Mouse (Mus musculus): ENCODE data around the gene Ctnnd1. TPM values are rescaled to one million over a fixed set of nuclear protein-coding genes. Genes with fewer than 3 reads are reported as not detected.
"Not testable (repeated sequence)": the region's sequence is repeated elsewhere in the genome, so short reads cannot be mapped to it uniquely, and the experiment has no call there.

The Ctnnd1 gene
- polyA plus RNA-seq, 1 experiment from 2014 or later: 71.2 TPM

GRCm38 (mm10) chr2:84677270-84677967 lies 26.9 kb upstream of the Ctnnd1 start:
- peak; percentile 59 for ATAC-seq (replicated peaks; ENCODE audit: insufficient number of reproducible peaks, low FRiP score, low TSS enrichment)
- H3K9ac ChIP-seq (ENCODE audit: low read depth, low read length): peak overlapping the region; percentile 77
- H3K4me2 ChIP-seq: peak overlapping the region; percentile 67
- WGBS (ENCODE audit: insufficient replicate concordance): 9% methylated on average over 22 of the region's 22 CpGs
- no peaks in the 10 kb centered on the region for H3K27me3 ChIP-seq (ENCODE audit: control insufficient read depth, insufficient read depth, low read length)
- H3K4me3 ChIP-seq (ENCODE audit: low read depth, low read length): peak overlapping the region; percentile 91
- peaks cover 19% of the 10 kb centered on the region for H3K36me3 ChIP-seq (ENCODE audit: control insufficient read depth, insufficient read depth, low read length)
- no peaks in the 10 kb centered on the region for H3K9me3 ChIP-seq (replicated peaks; ENCODE audit: control insufficient read depth, low read length)
- H3K27ac ChIP-seq (ENCODE audit: low read depth, low read length): peak overlapping the region; percentile 51
- peaks cover 5% of the 10 kb centered on the region for H3K4me1 ChIP-seq (ENCODE audit: control insufficient read depth, insufficient read depth, low read length)

GRCm38 (mm10) chr2:84671535-84671934 lies 21.0 kb upstream of the Ctnnd1 start:
- not testable (repeated sequence) for H3K27ac ChIP-seq (ENCODE audit: low read depth, low read length); H3K4me3 ChIP-seq (ENCODE audit: low read depth, low read length); ATAC-seq (replicated peaks; ENCODE audit: insufficient number of reproducible peaks, low FRiP score, low TSS enrichment); H3K27me3 ChIP-seq (ENCODE audit: control insufficient read depth, insufficient read depth, low read length); H3K9me3 ChIP-seq (replicated peaks; ENCODE audit: control insufficient read depth, low read length); H3K9ac ChIP-seq (ENCODE audit: low read depth, low read length); H3K4me1 ChIP-seq (ENCODE audit: control insufficient read depth, insufficient read depth, low read length); H3K4me2 ChIP-seq
- 66% methylated on average over 4 of the region's 5 CpGs for WGBS (ENCODE audit: insufficient replicate concordance)
- H3K36me3 ChIP-seq (ENCODE audit: control insufficient read depth, insufficient read depth, low read length): peaks cover 24% of the 10 kb centered on the region

GRCm38 (mm10) chr2:84670569-84670933 lies 20.0 kb upstream of the Ctnnd1 start, which contains the start of gene Selenoh:
Gene Selenoh, minus strand, starts transcription at chr2:84670770.
- Histone ChIP-seq H3K27me3 (ENCODE audit: control insufficient read depth, insufficient read depth, low read length) (no peaks in the 10 kb centered on the region), H3K4me2 (peak within 1 kb of the TSS; percentile 76), H3K9me3 (replicated peaks; ENCODE audit: control insufficient read depth, low read length) (no peaks in the 10 kb centered on the region), H3K4me1 (ENCODE audit: control insufficient read depth, insufficient read depth, low read length) (peaks cover 10% of the 10 kb centered on the region; the same call in 1 of the 2 replicates), H3K27ac (ENCODE audit: low read depth, low read length) (peak within 1 kb of the TSS; percentile 95), H3K4me3 (ENCODE audit: low read depth, low read length) (peak within 1 kb of the TSS; percentile 90), H3K9ac (ENCODE audit: low read depth, low read length) (peak within 1 kb of the TSS; percentile 98), H3K36me3 (ENCODE audit: control insufficient read depth, insufficient read depth, low read length) (peaks cover 20% of the 10 kb centered on the region)
- peak; percentile 89 for ATAC-seq (replicated peaks; ENCODE audit: insufficient number of reproducible peaks, low FRiP score, low TSS enrichment)
- under 1% methylated on average over 20 of the region's 20 CpGs for WGBS (ENCODE audit: insufficient replicate concordance)

- Histone ChIP-seq H3K27me3 (ENCODE audit: control insufficient read depth, insufficient read depth, low read length) (no peaks in the 10 kb centered on the region), H3K9me3 (replicated peaks; ENCODE audit: control insufficient read depth, low read length) (no peaks in the 10 kb centered on the region), H3K4me3 (ENCODE audit: low read depth, low read length) (peak overlapping the region; percentile 90), H3K27ac (ENCODE audit: low read depth, low read length) (peak overlapping the region; percentile 95), H3K4me1 (ENCODE audit: control insufficient read depth, insufficient read depth, low read length) (peaks cover 10% of the 10 kb centered on the region; the same call in 1 of the 2 replicates), H3K9ac (ENCODE audit: low read depth, low read length) (peak overlapping the region; percentile 98), H3K36me3 (ENCODE audit: control insufficient read depth, insufficient read depth, low read length) (peaks cover 18% of the 10 kb centered on the region), H3K4me2 (peak overlapping the region; percentile 76)
- 2% methylated on average over 39 of the region's 39 CpGs for WGBS (ENCODE audit: insufficient replicate concordance)
- ATAC-seq (replicated peaks; ENCODE audit: insufficient number of reproducible peaks, low FRiP score, low TSS enrichment): peak; percentile 53
These were observed 19.4 kb upstream of the Ctnnd1 start for GRCm38 (mm10) chr2:84669828-84670568.

GRCm38 (mm10) chr2:84666081-84666480 lies 15.5 kb upstream of the Ctnnd1 start:
- peak overlapping the region; percentile 62 for H3K27ac ChIP-seq (ENCODE audit: low read depth, low read length)
- H3K4me1 ChIP-seq (ENCODE audit: control insufficient read depth, insufficient read depth, low read length): peaks cover 8% of the 10 kb centered on the region; the same call in 1 of the 2 replicates
- no peak overlapping the region for H3K4me2 ChIP-seq
- no peak for ATAC-seq (replicated peaks; ENCODE audit: insufficient number of reproducible peaks, low FRiP score, low TSS enrichment)
- no peak overlapping the region for H3K4me3 ChIP-seq (ENCODE audit: low read depth, low read length)
- H3K36me3 ChIP-seq (ENCODE audit: control insufficient read depth, insufficient read depth, low read length): peaks cover 3% of the 10 kb centered on the region; the same call in 1 of the 2 replicates
- H3K27me3 ChIP-seq (ENCODE audit: control insufficient read depth, insufficient read depth, low read length): no peaks in the 10 kb centered on the region
- H3K9me3 ChIP-seq (replicated peaks; ENCODE audit: control insufficient read depth, low read length): no peaks in the 10 kb centered on the region
- 46% methylated on average over 12 of the region's 12 CpGs for WGBS (ENCODE audit: insufficient replicate concordance)
- 0 out of 2 replicates have a peak overlapping the region, but pooled peaks have one; percentile 6 for H3K9ac ChIP-seq (ENCODE audit: low read depth, low read length)

- H3K36me3 ChIP-seq (ENCODE audit: control insufficient read depth, insufficient read depth, low read length): no peaks in the 10 kb centered on the region
- H3K9ac ChIP-seq (ENCODE audit: low read depth, low read length): no peak overlapping the region
- H3K4me1 ChIP-seq (ENCODE audit: control insufficient read depth, insufficient read depth, low read length): no peaks in the 10 kb centered on the region
- no peak overlapping the region for H3K4me2 ChIP-seq
- H3K27ac ChIP-seq (ENCODE audit: low read depth, low read length): no peak overlapping the region
- no peaks in the 10 kb centered on the region for H3K9me3 ChIP-seq (replicated peaks; ENCODE audit: control insufficient read depth, low read length)
- H3K4me3 ChIP-seq (ENCODE audit: low read depth, low read length): no peak overlapping the region
- no peak for ATAC-seq (replicated peaks; ENCODE audit: insufficient number of reproducible peaks, low FRiP score, low TSS enrichment)
- 26% methylated on average over 2 of the region's 2 CpGs for WGBS (ENCODE audit: insufficient replicate concordance)
- no peaks in the 10 kb centered on the region for H3K27me3 ChIP-seq (ENCODE audit: control insufficient read depth, insufficient read depth, low read length)
These were observed 12.3 kb upstream of the Ctnnd1 start for GRCm38 (mm10) chr2:84662866-84663265.

GRCm38 (mm10) chr2:84660253-84660652 lies 9.7 kb upstream of the Ctnnd1 start:
- ATAC-seq (replicated peaks; ENCODE audit: insufficient number of reproducible peaks, low FRiP score, low TSS enrichment): no peak
- Histone ChIP-seq H3K4me3 (ENCODE audit: low read depth, low read length) (no peak overlapping the region), H3K27ac (ENCODE audit: low read depth, low read length) (no peak overlapping the region), H3K9me3 (replicated peaks; ENCODE audit: control insufficient read depth, low read length) (no peaks in the 10 kb centered on the region), H3K9ac (ENCODE audit: low read depth, low read length) (no peak overlapping the region), H3K27me3 (ENCODE audit: control insufficient read depth, insufficient read depth, low read length) (no peaks in the 10 kb centered on the region), H3K36me3 (ENCODE audit: control insufficient read depth, insufficient read depth, low read length) (no peaks in the 10 kb centered on the region), H3K4me2 (no peak overlapping the region), H3K4me1 (ENCODE audit: control insufficient read depth, insufficient read depth, low read length) (no peaks in the 10 kb centered on the region)
- WGBS (ENCODE audit: insufficient replicate concordance): 59% methylated on average over 3 of the region's 3 CpGs

- Histone ChIP-seq H3K27me3 (ENCODE audit: control insufficient read depth, insufficient read depth, low read length) (no peaks in the 10 kb centered on the region), H3K9ac (ENCODE audit: low read depth, low read length) (no peak within 1 kb of the TSS), H3K4me2 (no peak within 1 kb of the TSS), H3K36me3 (ENCODE audit: control insufficient read depth, insufficient read depth, low read length) (no peaks in the 10 kb centered on the region), H3K4me1 (ENCODE audit: control insufficient read depth, insufficient read depth, low read length) (no peaks in the 10 kb centered on the region), H3K4me3 (ENCODE audit: low read depth, low read length) (no peak within 1 kb of the TSS), H3K27ac (ENCODE audit: low read depth, low read length) (no peak within 1 kb of the TSS), H3K9me3 (replicated peaks; ENCODE audit: control insufficient read depth, low read length) (no peaks in the 10 kb centered on the region)
- WGBS (ENCODE audit: insufficient replicate concordance): 89% methylated on average over 32 of the region's 32 CpGs
- ATAC-seq (replicated peaks; ENCODE audit: insufficient number of reproducible peaks, low FRiP score, low TSS enrichment): no peak
These were observed 8.2 kb upstream of the Ctnnd1 start, which contains the start of gene Btbd18 for GRCm38 (mm10) chr2:84658806-84659205. Gene Btbd18, plus strand, starts transcription at chr2:84659079.
